Mouse (Mus musculus): Measurements from ENCODE around the gene Adm2. TPM values are rescaled to one million over a fixed set of nuclear protein-coding genes. Genes with fewer than 3 reads are reported as not detected.
A peak's percentile ranks its signal among the peaks of the same experiment; 100 is the strongest.

The Adm2 gene
- polyA plus RNA-seq, 1 experiment from 2014 or later: 0.64 TPM

GRCm38 (mm10) chr15:89288227-89288767 is 34.2 kb upstream of the Adm2 start:
- Histone ChIP-seq H3K27ac (ENCODE audit: low read length) (no peak overlapping the region), H3K9ac (ENCODE audit: low read length) (no peak overlapping the region), H3K36me3 (ENCODE audit: control insufficient read depth, insufficient read depth, low read length) (peaks cover 52% of the 10 kb centered on the region), H3K4me1 (replicated peaks; ENCODE audit: control insufficient read depth, insufficient read depth, low read length) (no peaks in the 10 kb centered on the region), H3K4me2 (ENCODE audit: low read depth, low read length) (no peak overlapping the region), H3K9me3 (ENCODE audit: control insufficient read depth, low read length) (no peaks in the 10 kb centered on the region), H3K27me3 (ENCODE audit: control insufficient read depth, insufficient read depth, low read depth, low read length) (no peaks in the 10 kb centered on the region), H3K4me3 (ENCODE audit: low read length) (no peak overlapping the region)
- WGBS: 80% methylated on average over 23 of the region's 23 CpGs
- 0 out of 2 replicates have a peak, but pooled peaks have one; percentile 12 for ATAC-seq (ENCODE audit: low read depth)

GRCm38 (mm10) chr15:89289455-89289854 is 33.1 kb upstream of the Adm2 start:
- H3K27ac ChIP-seq (ENCODE audit: low read length): no peak overlapping the region
- H3K4me3 ChIP-seq (ENCODE audit: low read length): no peak overlapping the region
- ATAC-seq (ENCODE audit: low read depth): no peak
- WGBS: 96% methylated on average over 11 of the region's 11 CpGs
- H3K36me3 ChIP-seq (ENCODE audit: control insufficient read depth, insufficient read depth, low read length): peaks cover 52% of the 10 kb centered on the region
- H3K27me3 ChIP-seq (ENCODE audit: control insufficient read depth, insufficient read depth, low read depth, low read length): no peaks in the 10 kb centered on the region
- no peak overlapping the region for H3K4me2 ChIP-seq (ENCODE audit: low read depth, low read length)
- H3K9ac ChIP-seq (ENCODE audit: low read length): no peak overlapping the region
- H3K9me3 ChIP-seq (ENCODE audit: control insufficient read depth, low read length): no peaks in the 10 kb centered on the region
- no peaks in the 10 kb centered on the region for H3K4me1 ChIP-seq (replicated peaks; ENCODE audit: control insufficient read depth, insufficient read depth, low read length)

- no peak overlapping the region for H3K4me2 ChIP-seq (ENCODE audit: low read depth, low read length)
- no peak overlapping the region for H3K4me3 ChIP-seq (ENCODE audit: low read length)
- H3K4me1 ChIP-seq (replicated peaks; ENCODE audit: control insufficient read depth, insufficient read depth, low read length): peaks cover 2% of the 10 kb centered on the region; the same call in 1 of the 2 replicates
- peaks cover 58% of the 10 kb centered on the region for H3K36me3 ChIP-seq (ENCODE audit: control insufficient read depth, insufficient read depth, low read length)
- whole genome bisulfite sequencing: 78% methylated on average over 3 of the region's 3 CpGs
- no peaks in the 10 kb centered on the region for H3K9me3 ChIP-seq (ENCODE audit: control insufficient read depth, low read length)
- ATAC-seq (ENCODE audit: low read depth): no peak
- no peak overlapping the region for H3K27ac ChIP-seq (ENCODE audit: low read length)
- no peak overlapping the region for H3K9ac ChIP-seq (ENCODE audit: low read length)
- no peaks in the 10 kb centered on the region for H3K27me3 ChIP-seq (ENCODE audit: control insufficient read depth, insufficient read depth, low read depth, low read length)
These were observed 31.0 kb upstream of the Adm2 start for GRCm38 (mm10) chr15:89291521-89291920.

- Histone ChIP-seq H3K4me1 (replicated peaks; ENCODE audit: control insufficient read depth, insufficient read depth, low read length) (peaks cover 5% of the 10 kb centered on the region; the same call in 1 of the 2 replicates), H3K27ac (ENCODE audit: low read length) (no peak overlapping the region), H3K36me3 (ENCODE audit: control insufficient read depth, insufficient read depth, low read length) (peaks cover 51% of the 10 kb centered on the region), H3K4me3 (ENCODE audit: low read length) (no peak overlapping the region), H3K9me3 (ENCODE audit: control insufficient read depth, low read length) (no peaks in the 10 kb centered on the region), H3K9ac (ENCODE audit: low read length) (no peak overlapping the region), H3K4me2 (ENCODE audit: low read depth, low read length) (no peak overlapping the region), H3K27me3 (ENCODE audit: control insufficient read depth, insufficient read depth, low read depth, low read length) (no peaks in the 10 kb centered on the region)
- 26% methylated on average over 2 of the region's 2 CpGs for WGBS
- ATAC-seq (ENCODE audit: low read depth): no peak
These were observed 29.7 kb upstream of the Adm2 start for GRCm38 (mm10) chr15:89292795-89293194.

- H3K4me3 ChIP-seq (ENCODE audit: low read length): no peak overlapping the region
- no peak overlapping the region for H3K27ac ChIP-seq (ENCODE audit: low read length)
- WGBS: 89% methylated on average over 10 of the region's 10 CpGs
- H3K9ac ChIP-seq (ENCODE audit: low read length): no peak overlapping the region
- no peaks in the 10 kb centered on the region for H3K9me3 ChIP-seq (ENCODE audit: control insufficient read depth, low read length)
- H3K4me1 ChIP-seq (replicated peaks; ENCODE audit: control insufficient read depth, insufficient read depth, low read length): peaks cover 5% of the 10 kb centered on the region; the same call in 1 of the 2 replicates
- ATAC-seq (ENCODE audit: low read depth): no peak
- peaks cover 46% of the 10 kb centered on the region for H3K36me3 ChIP-seq (ENCODE audit: control insufficient read depth, insufficient read depth, low read length)
- H3K27me3 ChIP-seq (ENCODE audit: control insufficient read depth, insufficient read depth, low read depth, low read length): no peaks in the 10 kb centered on the region
- no peak overlapping the region for H3K4me2 ChIP-seq (ENCODE audit: low read depth, low read length)
These were observed 28.7 kb upstream of the Adm2 start for GRCm38 (mm10) chr15:89293778-89294177.

GRCm38 (mm10) chr15:89295580-89296165 is 26.8 kb upstream of the Adm2 start:
- Histone ChIP-seq H3K4me2 (ENCODE audit: low read depth, low read length) (no peak overlapping the region), H3K9ac (ENCODE audit: low read length) (no peak overlapping the region), H3K4me1 (replicated peaks; ENCODE audit: control insufficient read depth, insufficient read depth, low read length) (peaks cover 5% of the 10 kb centered on the region; the same call in 1 of the 2 replicates), H3K27me3 (ENCODE audit: control insufficient read depth, insufficient read depth, low read depth, low read length) (no peaks in the 10 kb centered on the region), H3K4me3 (ENCODE audit: low read length) (no peak overlapping the region), H3K36me3 (ENCODE audit: control insufficient read depth, insufficient read depth, low read length) (peaks cover 49% of the 10 kb centered on the region), H3K27ac (ENCODE audit: low read length) (no peak overlapping the region), H3K9me3 (ENCODE audit: control insufficient read depth, low read length) (no peaks in the 10 kb centered on the region)
- WGBS: 77% methylated on average over 8 of the region's 8 CpGs
- 0 out of 2 replicates have a peak, but pooled peaks have one; percentile 17 for ATAC-seq (ENCODE audit: low read depth)

- Histone ChIP-seq H3K4me2 (ENCODE audit: low read depth, low read length) (no peak overlapping the region), H3K4me3 (ENCODE audit: low read length) (no peak overlapping the region), H3K4me1 (replicated peaks; ENCODE audit: control insufficient read depth, insufficient read depth, low read length) (peaks cover 5% of the 10 kb centered on the region; the same call in 1 of the 2 replicates), H3K36me3 (ENCODE audit: control insufficient read depth, insufficient read depth, low read length) (peaks cover 50% of the 10 kb centered on the region), H3K27ac (ENCODE audit: low read length) (no peak overlapping the region), H3K9me3 (ENCODE audit: control insufficient read depth, low read length) (no peaks in the 10 kb centered on the region), H3K9ac (ENCODE audit: low read length) (no peak overlapping the region), H3K27me3 (ENCODE audit: control insufficient read depth, insufficient read depth, low read depth, low read length) (no peaks in the 10 kb centered on the region)
- WGBS: 45% methylated on average over 1 of the region's 1 CpGs
- peak; percentile 77 for ATAC-seq (ENCODE audit: low read depth)
These were observed 26.1 kb upstream of the Adm2 start for GRCm38 (mm10) chr15:89296465-89296864.

- WGBS: 91% methylated on average over 2 of the region's 2 CpGs
- ATAC-seq (ENCODE audit: low read depth): no peak
- peaks cover 59% of the 10 kb centered on the region for H3K36me3 ChIP-seq (ENCODE audit: control insufficient read depth, insufficient read depth, low read length)
These were observed 24.8 kb upstream of the Adm2 start for GRCm38 (mm10) chr15:89297695-89298094.

GRCm38 (mm10) chr15:89300180-89300579 is 22.3 kb upstream of the Adm2 start:
- H3K4me2 ChIP-seq (ENCODE audit: low read depth, low read length): no peak overlapping the region
- H3K4me3 ChIP-seq (ENCODE audit: low read length): no peak overlapping the region
- H3K36me3 ChIP-seq (ENCODE audit: control insufficient read depth, insufficient read depth, low read length): peaks cover 64% of the 10 kb centered on the region
- WGBS: 90% methylated on average over 13 of the region's 13 CpGs
- peaks cover 5% of the 10 kb centered on the region; the same call in 1 of the 2 replicates for H3K4me1 ChIP-seq (replicated peaks; ENCODE audit: control insufficient read depth, insufficient read depth, low read length)
- H3K9me3 ChIP-seq (ENCODE audit: control insufficient read depth, low read length): no peaks in the 10 kb centered on the region
- no peak for ATAC-seq (ENCODE audit: low read depth)
- H3K9ac ChIP-seq (ENCODE audit: low read length): no peak overlapping the region
- H3K27ac ChIP-seq (ENCODE audit: low read length): no peak overlapping the region
- no peaks in the 10 kb centered on the region for H3K27me3 ChIP-seq (ENCODE audit: control insufficient read depth, insufficient read depth, low read depth, low read length)

More at GRCm38 (mm10) chr15:89297695-89298094, 24.8 kb upstream of the Adm2 start:
- H3K4me2 ChIP-seq (ENCODE audit: low read depth, low read length): no peak overlapping the region
- peaks cover 5% of the 10 kb centered on the region; the same call in 1 of the 2 replicates for H3K4me1 ChIP-seq (replicated peaks; ENCODE audit: control insufficient read depth, insufficient read depth, low read length)
- no peaks in the 10 kb centered on the region for H3K27me3 ChIP-seq (ENCODE audit: control insufficient read depth, insufficient read depth, low read depth, low read length)
- H3K4me3 ChIP-seq (ENCODE audit: low read length): no peak overlapping the region
- H3K27ac ChIP-seq (ENCODE audit: low read length): no peak overlapping the region
- H3K9ac ChIP-seq (ENCODE audit: low read length): no peak overlapping the region
- H3K9me3 ChIP-seq (ENCODE audit: control insufficient read depth, low read length): no peaks in the 10 kb centered on the region
